Mouse (Mus musculus): ENCODE results near the gene Olfr976. TPM values are rescaled to one million over a fixed set of nuclear protein-coding genes. Genes with fewer than 3 reads are reported as not detected.

The Olfr976 gene
- polyA plus RNA-seq, 1 experiment, result not detected

- Histone ChIP-seq H3K4me1 (ENCODE audit: control insufficient read depth, insufficient read depth, low read length) (no peaks in the 10 kb centered on the region), H3K4me3 (replicated peaks; ENCODE audit: extremely low read depth, low read depth, low read length) (no peak within 1 kb of the TSS)
- no peak for TF ChIP-seq POLR2A (IDR thresholded peaks at IDR 0.05; ENCODE audit: borderline replicate concordance, extremely low read depth, low read depth, low read length)
- no peak for TF ChIP-seq CTCF (IDR thresholded peaks at IDR 0.05; ENCODE audit: insufficient read depth, low read length)
- WGBS, result 59% methylated on average over 2 of the region's 2 CpGs
- no peak for DNase-seq
Observed at GRCm38 (mm10) chr9:39907036-39907435, 53.9 kb downstream of the Olfr976 start, which contains the start of gene Olfr229. Olfr229 (plus strand) TSS chr9:39907336.

- Histone ChIP-seq H3K4me1 (ENCODE audit: control insufficient read depth, insufficient read depth, low read length) (no peaks in the 10 kb centered on the region), H3K4me3 (replicated peaks; ENCODE audit: extremely low read depth, low read depth, low read length) (no peak overlapping the region)
- 65% methylated on average over 6 of the region's 6 CpGs for WGBS
- DNase-seq, result no peak
- TF ChIP-seq CTCF (IDR thresholded peaks at IDR 0.05; ENCODE audit: insufficient read depth, low read length) (no peak), POLR2A (IDR thresholded peaks at IDR 0.05; ENCODE audit: borderline replicate concordance, extremely low read depth, low read depth, low read length) (no peak)
Observed at GRCm38 (mm10) chr9:39905106-39905505, 55.8 kb downstream of the Olfr976 start.

Other genes starting within 250 kb of the Olfr976 start
- gene Olfr965, start 249.8 kb downstream of the Olfr976 start, polyA plus RNA-seq (2012; rRNA removed), result not detected in 2 replicates
- not detected in 2 replicates for gene Olfr150, start 230.2 kb downstream of the Olfr976 start, polyA plus RNA-seq (2012; rRNA removed)
- gene Olfr967, start 214.9 kb downstream of the Olfr976 start, polyA plus RNA-seq (2012; rRNA removed), result not detected in 2 replicates
- gene Olfr968, start 177.9 kb downstream of the Olfr976 start, polyA plus RNA-seq (2012; rRNA removed), result not detected in 2 replicates
- gene Olfr969, start 170.2 kb downstream of the Olfr976 start, polyA plus RNA-seq (2012; rRNA removed), result not detected in 2 replicates
- gene Olfr970, start 152.3 kb downstream of the Olfr976 start, polyA plus RNA-seq (2012; rRNA removed), result not detected in 2 replicates
- not detected in 2 replicates for gene Olfr971, start 124.3 kb downstream of the Olfr976 start, polyA plus RNA-seq (2012; rRNA removed)
- not detected in 2 replicates for gene Olfr972, start 94.7 kb downstream of the Olfr976 start, polyA plus RNA-seq (2012; rRNA removed)
- gene Olfr229, start 53.8 kb downstream of the Olfr976 start, polyA plus RNA-seq (2012; rRNA removed), result not detected in 2 replicates
- not detected in 2 replicates for gene Olfr974, start 23.6 kb downstream of the Olfr976 start, polyA plus RNA-seq (2012; rRNA removed)
- 0.05 TPM in 1 of 2 replicates, not detected in the other for gene Olfr975, start 9.1 kb downstream of the Olfr976 start, polyA plus RNA-seq (2012; rRNA removed)
- gene Olfr978, start 31.0 kb upstream of the Olfr976 start, polyA plus RNA-seq (2012; rRNA removed), result not detected in 2 replicates
- gene Olfr979, start 42.3 kb upstream of the Olfr976 start, polyA plus RNA-seq (2012; rRNA removed), result not detected in 2 replicates
- gene Olfr980, start 48.4 kb upstream of the Olfr976 start, polyA plus RNA-seq (2012; rRNA removed), result not detected in 2 replicates
- not detected in 2 replicates for gene Olfr981, start 60.3 kb upstream of the Olfr976 start, polyA plus RNA-seq (2012; rRNA removed)
- not detected in 2 replicates for gene Olfr982, start 112.7 kb upstream of the Olfr976 start, polyA plus RNA-seq (2012; rRNA removed)
- not detected in 2 replicates for gene Olfr983, start 132.5 kb upstream of the Olfr976 start, polyA plus RNA-seq (2012; rRNA removed)
- not detected in 2 replicates for gene Olfr984, start 153.1 kb upstream of the Olfr976 start, polyA plus RNA-seq (2012; rRNA removed)
- gene Olfr985, start 169.1 kb upstream of the Olfr976 start, polyA plus RNA-seq (2012; rRNA removed), result not detected in 2 replicates
- gene Tmem225, start 187.0 kb upstream of the Olfr976 start, polyA plus RNA-seq (2012; rRNA removed), result not detected in 2 replicates
- not detected in 2 replicates for gene Olfr986, start 219.8 kb upstream of the Olfr976 start, polyA plus RNA-seq (2012; rRNA removed)
- gene Zfp202, start 231.2 kb upstream of the Olfr976 start, polyA plus RNA-seq (2012; rRNA removed), result 0.65 and 1.1 TPM in 2 replicates

Measured in lung, adult 2 months (tissue).